Mouse (Mus musculus) forebrain, embryonic 12.5 days (tissue): Measurements from ENCODE around the gene Med13. TPM values are rescaled to one million over a fixed set of nuclear protein-coding genes. Genes with fewer than 3 reads are reported as not detected.

ENCODE experiments used
- ATAC-seq: fragments of 200-750 bp; cut with Nextera tagmentation; 2 replicates; pipeline ENCODE4 v1.8.0; 2017; ENCODE audit warnings: moderate TSS enrichment; ENCODE audit not compliant: low FRiP score
- H3K27ac ChIP-seq: fragments of 300-500 bp; sonication (generic); 2 replicates; pipeline ENCODE4 v1.5.1; 2016; ENCODE audit warnings: mild to moderate bottlenecking
- H3K27me3 ChIP-seq: fragments of 300-500 bp; sonication (generic); 2 replicates; pipeline ENCODE4 v1.6.1; 2016; ENCODE audit warnings: mild to moderate bottlenecking
- H3K36me3 ChIP-seq: fragments of 300-500 bp; sonication (generic); replicated peaks from 2 replicates; pipeline ENCODE4 v1.6.1; 2016; ENCODE audit warnings: mild to moderate bottlenecking
- H3K4me1 ChIP-seq: fragments of 300-500 bp; sonication (generic); 2 replicates; pipeline ENCODE4 v1.6.1; 2016
- H3K4me2 ChIP-seq: fragments of 300-500 bp; sonication (generic); 2 replicates; pipeline ENCODE4 v1.6.1; 2016; ENCODE audit warnings: mild to moderate bottlenecking, moderate library complexity
- H3K4me3 ChIP-seq: fragments of 300-500 bp; sonication (generic); replicated peaks from 2 replicates; pipeline ENCODE4 v1.5.1; 2016; ENCODE audit warnings: mild to moderate bottlenecking
- H3K9ac ChIP-seq: fragments of 300-500 bp; sonication (generic); 2 replicates; pipeline ENCODE4 v1.6.1; 2016; ENCODE audit warnings: mild to moderate bottlenecking
- H3K9me3 ChIP-seq: fragments of 300-500 bp; sonication (generic); 2 replicates; pipeline ENCODE4 v1.6.1; 2016
- WGBS: fragments of 180-500 bp; shearing (Covaris S2); methylation state at CpG from one replicate; pipeline ENCODE4 v1.1.7; 2016; 5-methylcytosine and 5-hydroxymethylcytosine counted together
- polyA plus RNA-seq: library from polyadenylated mRNA; unstranded; fragments of >200 nt; fragmentation: Nextera tagmentation; extraction: Ambion mirVana; gene quantifications from 2 replicates; pipeline ENCODE4 v1.2.1, GENCODE M21; 2016

Gene Med13
- polyA plus RNA-seq, 1 experiment from 2014 or later, result 14.8 TPM

DNA sequence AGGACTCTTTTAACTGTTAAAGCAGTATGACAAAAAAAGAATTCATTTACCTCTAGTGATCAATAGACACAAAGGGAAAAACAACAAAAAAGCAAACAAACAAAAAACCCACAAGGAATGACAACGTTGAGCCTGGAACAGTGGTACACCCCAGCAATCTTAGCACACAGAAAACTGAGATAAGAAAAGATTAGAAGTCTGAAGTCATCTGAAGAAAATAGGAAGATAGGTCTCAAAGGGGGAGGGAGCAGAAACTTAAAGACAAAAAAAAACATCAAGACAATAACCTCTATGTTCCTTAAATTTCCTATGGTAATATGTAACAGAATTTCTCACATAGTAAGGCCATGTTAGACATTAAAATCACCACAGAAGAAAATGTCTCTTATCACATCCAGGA lies 104.1 kb downstream of the Med13 start:
- H3K4me3 ChIP-seq, result no peak overlapping the region
- ATAC-seq, result no peak
- H3K4me1 ChIP-seq, result peaks cover 15% of the 10 kb centered on the region
- no peaks in the 10 kb centered on the region for H3K27me3 ChIP-seq
- no peak overlapping the region for H3K9ac ChIP-seq
- H3K36me3 ChIP-seq, result peaks cover 40% of the 10 kb centered on the region
- H3K4me2 ChIP-seq, result no peak overlapping the region
- no peaks in the 10 kb centered on the region for H3K9me3 ChIP-seq
- no peak overlapping the region for H3K27ac ChIP-seq
- 90% methylated on average over 1 of the region's 1 CpGs for WGBS

- Histone ChIP-seq H3K27me3 (no peaks in the 10 kb centered on the region), H3K27ac (no peak overlapping the region), H3K9ac (no peak overlapping the region), H3K4me2 (no peak overlapping the region), H3K4me3 (no peak overlapping the region), H3K4me1 (no peaks in the 10 kb centered on the region), H3K9me3 (no peaks in the 10 kb centered on the region), H3K36me3 (peaks cover 59% of the 10 kb centered on the region)
- WGBS, result 94% methylated on average over 4 of the region's 4 CpGs
- ATAC-seq, result no peak
Measured at GRCm38 (mm10) chr11:86232446-86232845, 125.0 kb downstream of the Med13 start.

GRCm38 (mm10) chr11:86231781-86232350 lies 125.5 kb downstream of the Med13 start:
- 95% methylated on average over 13 of the region's 13 CpGs for WGBS
- H3K36me3 ChIP-seq, result peaks cover 58% of the 10 kb centered on the region
- H3K9ac ChIP-seq, result no peak overlapping the region

DNA sequence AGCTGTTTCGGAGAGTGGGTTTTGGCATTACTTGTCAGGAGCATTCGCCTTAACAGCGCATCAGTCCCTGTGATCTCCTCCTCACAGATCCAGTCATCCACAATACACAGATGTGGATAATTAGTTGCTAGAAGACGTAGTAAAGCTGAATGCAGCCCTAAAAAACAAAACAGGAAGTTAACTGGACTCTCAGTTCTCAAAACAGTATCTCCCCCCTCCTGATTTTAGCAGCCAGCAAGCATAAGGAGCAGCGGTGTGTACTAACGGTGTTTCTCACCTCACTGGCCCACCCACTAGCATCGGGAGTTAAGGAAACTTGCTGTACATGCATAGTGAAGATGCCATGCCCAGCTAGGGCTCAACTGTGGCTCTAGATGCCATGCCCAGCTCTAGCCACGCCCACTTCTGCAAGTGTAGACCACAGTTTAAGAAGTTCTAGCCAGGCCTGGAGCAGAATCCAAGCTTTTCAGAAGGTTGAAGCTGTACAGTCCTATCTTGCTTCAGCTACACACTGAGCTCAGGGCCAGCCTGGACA lies 130.7 kb downstream of the Med13 start:
- Histone ChIP-seq H3K4me1 (no peaks in the 10 kb centered on the region), H3K27ac (no peak overlapping the region), H3K27me3 (no peaks in the 10 kb centered on the region), H3K4me3 (no peak overlapping the region), H3K9me3 (no peaks in the 10 kb centered on the region), H3K4me2 (no peak overlapping the region), H3K36me3 (peaks cover 71% of the 10 kb centered on the region), H3K9ac (no peak overlapping the region)
- no peak for ATAC-seq
- WGBS, result 92% methylated on average over 8 of the region's 8 CpGs

More at GRCm38 (mm10) chr11:86231781-86232350, 125.5 kb downstream of the Med13 start:
- Histone ChIP-seq H3K4me2 (no peak overlapping the region), H3K27ac (no peak overlapping the region), H3K27me3 (no peaks in the 10 kb centered on the region), H3K9me3 (no peaks in the 10 kb centered on the region), H3K4me3 (no peak overlapping the region), H3K4me1 (no peaks in the 10 kb centered on the region)
- ATAC-seq, result no peak

DNA sequence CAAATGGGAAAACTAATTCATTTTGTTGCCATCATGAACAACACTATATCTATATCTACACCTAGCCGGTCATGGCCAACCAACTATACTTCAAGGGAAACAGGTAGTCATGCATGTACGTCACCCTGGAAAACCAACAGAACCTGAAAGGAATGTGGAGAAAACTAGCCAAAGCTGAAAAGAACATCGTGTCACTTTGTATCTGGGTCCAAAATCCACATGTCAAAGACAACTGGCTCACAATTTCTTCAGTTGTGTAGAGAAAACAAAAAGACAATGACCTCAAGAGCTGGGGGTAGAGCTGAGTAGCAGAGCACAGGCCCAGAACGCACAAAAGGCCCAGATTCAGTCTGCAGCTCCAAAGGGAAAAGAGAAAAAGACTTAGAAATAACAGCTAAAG lies 131.6 kb downstream of the Med13 start:
- Histone ChIP-seq H3K9ac (no peak overlapping the region), H3K27ac (no peak overlapping the region), H3K4me1 (no peaks in the 10 kb centered on the region), H3K9me3 (no peaks in the 10 kb centered on the region), H3K4me2 (no peak overlapping the region), H3K27me3 (no peaks in the 10 kb centered on the region), H3K4me3 (no peak overlapping the region), H3K36me3 (peaks cover 68% of the 10 kb centered on the region)
- 92% methylated on average over 4 of the region's 4 CpGs for WGBS
- ATAC-seq, result no peak

Other genes starting within 250 kb of the Med13 start
- gene Brip1, start 156.4 kb downstream of the Med13 start, polyA plus RNA-seq, result 9.3 and 9.8 TPM in 2 replicates
- 53.4 and 55.2 TPM in 2 replicates for gene Ints2, start 100.0 kb downstream of the Med13 start, polyA plus RNA-seq
- 19.4 and 22.6 TPM in 2 replicates for gene Rnft1, start 127.1 kb upstream of the Med13 start, polyA plus RNA-seq
- gene Rps6kb1, start 187.2 kb upstream of the Med13 start, polyA plus RNA-seq, result 65.2 and 69.9 TPM in 2 replicates
- gene Tubd1, start 187.4 kb upstream of the Med13 start, polyA plus RNA-seq, result 10.7 and 11.0 TPM in 2 replicates